Mouse (Mus musculus) megakaryocyte-erythroid progenitor cell, adult 5-6 weeks (primary cell): Measurements from ENCODE around the gene Prdm10. TPM values are rescaled to one million over a fixed set of nuclear protein-coding genes. Genes with fewer than 3 reads are reported as not detected.
A peak's percentile ranks its signal among the peaks of the same experiment; 100 is the strongest.

Source experiments
- ATAC-seq: replicated peaks from 2 replicates; pipeline ENCODE4 v1.8.0; 2016; ENCODE audit warnings: mild to moderate bottlenecking, inconsistent platforms; ENCODE audit not compliant: severe bottlenecking, poor library complexity, low FRiP score, low TSS enrichment
- total RNA-seq, 2 experiments: library from RNA; stranded (forward) in 1 of 2; stranded (reverse) in 1 of 2; fragments of 200-1000, 215-1000 nt in 1 of 2; fragments of >200 nt in 1 of 2; fragmentation: Nextera tagmentation in 1 of 2; gene quantifications; 2 replicates each; pipeline ENCODE4 v1.2.3; 2014 to 2017

Prdm10 gene
- total RNA-seq, 2 experiments from 2014 or later: 8.8 to 14.0 TPM

GRCm38 (mm10) chr9:31346575-31347080 lies 66.3 kb downstream of the Prdm10 start:
- no peak for ATAC-seq

- ATAC-seq: no peak
Observed at GRCm38 (mm10) chr9:31348458-31348857, 68.1 kb downstream of the Prdm10 start.

GRCm38 (mm10) chr9:31348915-31349314 lies 68.6 kb downstream of the Prdm10 start:
- ATAC-seq: peak; percentile 90

- ATAC-seq: no peak
Observed at GRCm38 (mm10) chr9:31352716-31353115, 72.4 kb downstream of the Prdm10 start.

- no peak for ATAC-seq
Observed at GRCm38 (mm10) chr9:31353518-31353917, 73.2 kb downstream of the Prdm10 start.

GRCm38 (mm10) chr9:31354051-31354450 lies 73.7 kb downstream of the Prdm10 start:
- no peak for ATAC-seq

- ATAC-seq: no peak
Observed at GRCm38 (mm10) chr9:31363698-31364609, 83.6 kb downstream of the Prdm10 start.

GRCm38 (mm10) chr9:31365086-31365485 lies 84.7 kb downstream of the Prdm10 start:
- no peak for ATAC-seq

- no peak for ATAC-seq
Observed at GRCm38 (mm10) chr9:31371740-31372139, 91.4 kb downstream of the Prdm10 start.

GRCm38 (mm10) chr9:31376661-31377060 lies 96.3 kb downstream of the Prdm10 start:
- no peak for ATAC-seq

GRCm38 (mm10) chr9:31384786-31385499 lies 104.6 kb downstream of the Prdm10 start:
- no peak for ATAC-seq

GRCm38 (mm10) chr9:31385500-31385869 lies 105.1 kb downstream of the Prdm10 start:
- ATAC-seq: peak; percentile 9; the same call in 1 of the 2 replicates

- peak; percentile 99 for ATAC-seq
Observed at GRCm38 (mm10) chr9:31385947-31386354, 105.6 kb downstream of the Prdm10 start, which contains the start of gene Nfrkb. Gene Nfrkb, plus strand, starts transcription at chr9:31386192.

- ATAC-seq: peak; percentile 31
Observed at GRCm38 (mm10) chr9:31386368-31387180, 106.2 kb downstream of the Prdm10 start.

GRCm38 (mm10) chr9:31387206-31387605 lies 106.9 kb downstream of the Prdm10 start:
- ATAC-seq: no peak

- peak; percentile 87 for ATAC-seq
Observed at GRCm38 (mm10) chr9:31400441-31400840, 120.1 kb downstream of the Prdm10 start.

- ATAC-seq: no peak
Observed at GRCm38 (mm10) chr9:31404311-31404710, 124.0 kb downstream of the Prdm10 start.

GRCm38 (mm10) chr9:31405217-31405616 lies 124.9 kb downstream of the Prdm10 start:
- ATAC-seq: peak; percentile 80

GRCm38 (mm10) chr9:31412165-31412564 lies 131.8 kb downstream of the Prdm10 start:
- no peak for ATAC-seq
